25 mouse cellular contexts compared by ENCODE assay signal in the genomic region with DNA sequence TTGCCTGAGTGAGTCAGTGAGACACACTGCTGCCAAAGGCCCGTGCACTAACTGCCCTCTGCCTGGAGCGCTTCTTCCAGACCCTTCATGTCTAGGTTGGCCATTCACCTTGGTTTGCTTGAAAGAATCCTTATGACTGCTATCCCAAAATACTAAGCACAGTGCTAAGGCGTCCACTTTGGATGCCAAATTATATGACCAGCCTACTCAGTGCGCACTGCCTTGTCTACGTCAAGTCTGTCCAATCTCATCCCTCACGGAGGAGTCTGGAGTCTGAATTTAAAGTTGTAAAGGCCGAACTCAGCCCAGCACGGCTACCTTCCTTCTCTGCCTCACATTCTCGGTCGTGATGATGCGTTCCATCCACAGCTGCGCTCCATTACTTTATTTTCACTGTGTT. TPM values are rescaled to one million over a fixed set of nuclear protein-coding genes. Genes with fewer than 3 reads are reported as not detected.
DNase-seq lines count a peak whose midpoint lies in the region; ATAC-seq lines count a peak whose summit lies in the region.
"Had no signal": no experiment of that assay in that cellular context is flagged by ENCODE, and none has a peak within 500 bp of the region (broad histone marks: within the 10 kb centered on the region; RNA-seq: fewer than 3 reads in every experiment).

No protein-coding gene starts in this region.

- no peaks in the 10 kb centered on the region for H3K9me3 ChIP-seq in limb, embryonic 15.5 days
- no peaks in the 10 kb centered on the region for H3K9me3 ChIP-seq in limb, embryonic 10.5 days (replicated peaks)
- no peaks in the 10 kb centered on the region for H3K9me3 ChIP-seq in forebrain, embryonic 11.5 days (ENCODE audit: control insufficient read depth, low read length)
- H3K9me3 ChIP-seq: embryonic facial prominence, embryonic 15.5 days; forebrain, embryonic 10.5 days; forebrain, embryonic 15.5 days; heart, embryonic 12.5 days; hindbrain, embryonic 15.5 days had no signal

- WGBS in limb, embryonic 15.5 days = 91% methylated on average over 12 of the region's 12 CpGs
- WGBS in limb, embryonic 10.5 days = 90% methylated on average over 12 of the region's 12 CpGs
- 93% methylated on average over 12 of the region's 12 CpGs for WGBS in forebrain, embryonic 11.5 days

- H3K27ac ChIP-seq in limb, embryonic 15.5 days = no peak overlapping the region
- no peak overlapping the region for H3K27ac ChIP-seq in limb, embryonic 10.5 days
- no peak overlapping the region for H3K27ac ChIP-seq in forebrain, embryonic 11.5 days (ENCODE audit: low read depth, low read length)
- H3K27ac ChIP-seq: embryonic facial prominence, embryonic 15.5 days; forebrain, embryonic 10.5 days; forebrain, embryonic 15.5 days; heart, adult 2 months; hindbrain, embryonic 15.5 days had no signal

- no peaks in the 10 kb centered on the region for H3K27me3 ChIP-seq in limb, embryonic 15.5 days
- H3K27me3 ChIP-seq in limb, embryonic 10.5 days (ENCODE audit: low read depth, poor library complexity, severe bottlenecking) = no peaks in the 10 kb centered on the region
- no peaks in the 10 kb centered on the region for H3K27me3 ChIP-seq in forebrain, embryonic 11.5 days (ENCODE audit: control insufficient read depth, insufficient read depth, low read length)
- H3K27me3 ChIP-seq: embryonic facial prominence, embryonic 15.5 days; forebrain, embryonic 15.5 days; heart, embryonic 12.5 days; hindbrain, embryonic 15.5 days had no signal

- DNase-seq in frontal cortex, postnatal 10 days (ENCODE audit: low spot score in 2 of 2) = no peak
- no peak for DNase-seq in limb, embryonic 10.5 days (ENCODE audit: low spot score)
- peak; percentile 7 for DNase-seq in right cerebral cortex, adult 18-20 months
- DNase-seq in right cerebral cortex, postnatal 25 days = no peak
- no peak for DNase-seq in forebrain, embryonic 11.5 days (ENCODE audit: low spot score)
- DNase-seq: adrenal gland, adult 8-10 months; adrenal gland, postnatal 36 days; B cell, adult 2 months; cerebellum, adult 11 months; cerebellum, adult 8-10 months; cerebellum, postnatal 14 days; embryo, embryonic 11 days; gastrocnemius, postnatal 25 days; heart, adult 2 months; heart, postnatal 36 days had no signal

- H3K4me3 ChIP-seq in limb, embryonic 15.5 days = no peak overlapping the region
- no peak overlapping the region for H3K4me3 ChIP-seq in limb, embryonic 10.5 days
- H3K4me3 ChIP-seq in forebrain, embryonic 11.5 days (ENCODE audit: low read depth, low read length) = no peak overlapping the region
- H3K4me3 ChIP-seq: embryonic facial prominence, embryonic 15.5 days; erythroblast, embryonic 14.5 days; forebrain, embryonic 10.5 days; forebrain, embryonic 15.5 days; heart, adult 2 months; heart, embryonic 12.5 days; hindbrain, embryonic 15.5 days had no signal

- peak; percentile 64 for ATAC-seq in frontal cortex, adult (ENCODE audit: low TSS enrichment)
- 0 out of 2 replicates have a peak, but pooled peaks have one; percentile 40 for ATAC-seq in limb, embryonic 15.5 days (ENCODE audit: insufficient number of reproducible peaks, low FRiP score, low TSS enrichment, low read depth)
- no peak for ATAC-seq in forebrain, embryonic 11.5 days (replicated peaks; ENCODE audit: low FRiP score)
- ATAC-seq: CD4-positive, CD25-positive, alpha-beta regulatory T cell, adult 4 months; forebrain, embryonic 15.5 days had no signal

- no peaks in the 10 kb centered on the region for H3K4me1 ChIP-seq in limb, embryonic 15.5 days
- no peaks in the 10 kb centered on the region for H3K4me1 ChIP-seq in limb, embryonic 10.5 days
- H3K4me1 ChIP-seq in forebrain, embryonic 11.5 days (replicated peaks; ENCODE audit: control insufficient read depth, insufficient read depth, low read length) = no peaks in the 10 kb centered on the region
- H3K4me1 ChIP-seq: embryonic facial prominence, embryonic 15.5 days; forebrain, embryonic 10.5 days; forebrain, embryonic 15.5 days; heart, embryonic 12.5 days; hindbrain, embryonic 15.5 days had no signal

- no peak overlapping the region for H3K9ac ChIP-seq in limb, embryonic 15.5 days
- H3K9ac ChIP-seq in forebrain, embryonic 11.5 days (ENCODE audit: low read length) = no peak overlapping the region
- H3K9ac ChIP-seq: embryonic facial prominence, embryonic 15.5 days; forebrain, embryonic 15.5 days; heart, embryonic 12.5 days; hindbrain, embryonic 15.5 days had no signal

- no peaks in the 10 kb centered on the region for H3K36me3 ChIP-seq in limb, embryonic 15.5 days
- no peaks in the 10 kb centered on the region for H3K36me3 ChIP-seq in limb, embryonic 10.5 days
- no peaks in the 10 kb centered on the region for H3K36me3 ChIP-seq in forebrain, embryonic 11.5 days (ENCODE audit: control insufficient read depth, insufficient read depth, low read length)
- H3K36me3 ChIP-seq: embryonic facial prominence, embryonic 15.5 days; forebrain, embryonic 10.5 days; forebrain, embryonic 15.5 days; G1E; heart, embryonic 12.5 days; hindbrain, embryonic 15.5 days had no signal

- no peak overlapping the region for H3K4me2 ChIP-seq in limb, embryonic 15.5 days
- no peak overlapping the region for H3K4me2 ChIP-seq in forebrain, embryonic 11.5 days (ENCODE audit: low read depth, low read length, severe bottlenecking)
- H3K4me2 ChIP-seq: embryonic facial prominence, embryonic 15.5 days; forebrain, embryonic 15.5 days; heart, embryonic 12.5 days; hindbrain, embryonic 15.5 days had no signal

RNA-seq across cellular contexts. Expression of a gene that starts 39.9 kb away (rescaled TPM):
- polyA plus RNA-seq in limb, embryonic 15.5 days (2015; fragmentation: Nextera tagmentation; extraction: Ambion mirVana) = 1.4 and 2.3 TPM in 2 replicates
- polyA plus RNA-seq in limb, embryonic 10.5 days (2016; fragmentation: Nextera tagmentation; extraction: Ambion mirVana) = 0.18 and 0.26 TPM in 2 replicates
- 0.37 and 0.53 TPM in 2 replicates for polyA plus RNA-seq in forebrain, embryonic 11.5 days (2014; fragmentation: Nextera tagmentation; extraction: Ambion mirVana)
- polyA plus RNA-seq: CD4-positive, CD25-positive, alpha-beta regulatory T cell, adult 4 months; erythroblast, embryonic 14.5 days; G1E; heart, embryonic 12.5 days had no signal
